Mouse (Mus musculus): Measurements from ENCODE around the gene Pdia3. TPM values are rescaled to one million over a fixed set of nuclear protein-coding genes. Genes with fewer than 3 reads are reported as not detected.
"Not testable (repeated sequence)": the region's sequence is repeated elsewhere in the genome, so short reads cannot be mapped to it uniquely, and the experiment has no call there.

Pdia3 gene
- polyA plus RNA-seq, 1 experiment from 2014 or later = 174 TPM

DNA sequence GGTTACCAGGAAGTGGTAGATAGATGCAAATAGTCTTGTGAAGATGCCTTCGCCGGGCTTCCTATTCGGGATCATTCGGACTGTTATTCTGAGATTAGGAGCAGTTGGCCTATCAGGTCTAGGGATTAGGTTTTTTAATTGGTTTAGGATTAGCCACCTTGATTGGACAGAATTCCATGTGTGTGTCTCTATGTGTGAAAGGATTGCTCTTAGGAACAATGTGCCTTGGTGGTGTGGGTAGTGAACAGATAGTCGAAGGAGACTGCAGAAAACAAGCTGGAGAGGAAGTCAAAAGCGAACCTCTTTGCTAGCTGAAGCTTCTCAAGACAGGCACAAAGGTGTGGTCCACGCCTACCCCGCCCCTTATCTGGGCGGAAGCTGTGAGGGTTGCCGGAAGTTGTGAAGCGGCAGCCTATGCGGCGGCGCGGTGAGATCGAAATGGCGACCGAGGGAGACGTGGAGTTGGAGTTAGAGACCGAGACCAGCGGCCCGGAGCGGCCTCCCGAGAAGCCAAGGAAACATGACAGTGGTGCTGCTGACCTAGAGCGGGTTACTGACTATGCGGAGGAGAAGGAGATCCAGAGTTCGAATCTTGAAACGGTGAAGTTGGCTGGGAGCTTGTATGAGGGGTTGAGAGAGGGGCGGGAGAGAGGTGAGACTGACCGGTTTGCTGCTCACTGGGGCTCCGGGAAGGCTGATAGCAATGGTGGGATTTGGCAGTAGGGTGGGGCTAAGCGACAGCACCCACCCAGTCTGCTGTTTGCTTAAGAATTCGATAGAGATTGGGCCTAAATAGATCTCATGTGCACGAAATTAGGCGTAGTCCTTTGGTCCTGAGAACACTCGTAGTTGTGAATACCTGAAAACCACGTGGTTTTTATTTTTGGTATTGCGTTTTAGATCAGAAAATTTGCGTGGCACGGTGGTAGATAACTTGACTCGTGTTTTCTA, 43.4 kb downstream of the Pdia3 start, which contains the start of gene Serinc4:
Gene Serinc4, minus strand, starts transcription at position 90 of the 951 bp plus-strand sequence.
- peak within 1 kb of the TSS; percentile 55 for H3K27ac ChIP-seq (ENCODE audit: low read depth, low read length)
- peaks cover 45% of the 10 kb centered on the region for H3K36me3 ChIP-seq (ENCODE audit: control insufficient read depth, insufficient read depth, low read length)
- peak within 1 kb of the TSS; percentile 82 for H3K4me2 ChIP-seq (ENCODE audit: low read length)
- ATAC-seq (peak; percentile 94), DNase-seq (ENCODE audit: low spot score) (peak; percentile 91)
- no peaks in the 10 kb centered on the region for H3K27me3 ChIP-seq (replicated peaks; ENCODE audit: control insufficient read depth, insufficient read depth, low read length)
- peak within 1 kb of the TSS; percentile 70 for H3K4me3 ChIP-seq (ENCODE audit: low read depth, low read length)
- 3% methylated on average over 41 of the region's 41 CpGs for WGBS
- peak within 1 kb of the TSS; percentile 83 for H3K9ac ChIP-seq (ENCODE audit: low read length)
- no peaks in the 10 kb centered on the region for H3K9me3 ChIP-seq (replicated peaks; ENCODE audit: control insufficient read depth, low read length)
- H3K4me1 ChIP-seq (ENCODE audit: control insufficient read depth, insufficient read depth, low read length) = peaks cover 9% of the 10 kb centered on the region

DNA sequence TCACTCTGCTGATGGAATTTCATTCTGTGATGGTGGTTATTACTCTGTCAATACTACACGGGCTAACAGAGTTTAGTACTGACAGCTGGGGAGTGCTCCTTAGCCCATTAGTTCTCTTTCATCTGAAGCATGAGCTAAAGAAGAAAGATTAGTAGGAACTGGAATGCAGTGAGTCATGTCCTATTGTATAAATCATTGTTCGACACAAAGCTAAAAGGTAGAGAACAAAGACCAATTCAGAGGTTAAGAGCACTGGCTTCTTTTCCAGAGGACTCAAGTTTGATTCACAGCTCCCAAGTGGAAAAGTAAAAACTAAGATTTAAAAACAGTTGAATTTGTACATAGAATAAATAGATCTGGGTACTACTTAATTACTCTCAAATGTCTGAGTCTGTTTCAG, 46.5 kb downstream of the Pdia3 start:
- DNase-seq (ENCODE audit: low spot score) = no peak
- no peak overlapping the region for H3K4me2 ChIP-seq (ENCODE audit: low read length)
- no peaks in the 10 kb centered on the region for H3K9me3 ChIP-seq (replicated peaks; ENCODE audit: control insufficient read depth, low read length)
- H3K4me1 ChIP-seq (ENCODE audit: control insufficient read depth, insufficient read depth, low read length) = peaks cover 9% of the 10 kb centered on the region
- no peak overlapping the region for H3K27ac ChIP-seq (ENCODE audit: low read depth, low read length)
- 63% methylated on average over 2 of the region's 2 CpGs for WGBS
- peaks cover 28% of the 10 kb centered on the region for H3K36me3 ChIP-seq (ENCODE audit: control insufficient read depth, insufficient read depth, low read length)
- no peaks in the 10 kb centered on the region for H3K27me3 ChIP-seq (replicated peaks; ENCODE audit: control insufficient read depth, insufficient read depth, low read length)
- H3K9ac ChIP-seq (ENCODE audit: low read length) = no peak overlapping the region
- no peak for ATAC-seq
- H3K4me3 ChIP-seq (ENCODE audit: low read depth, low read length) = no peak overlapping the region

DNA sequence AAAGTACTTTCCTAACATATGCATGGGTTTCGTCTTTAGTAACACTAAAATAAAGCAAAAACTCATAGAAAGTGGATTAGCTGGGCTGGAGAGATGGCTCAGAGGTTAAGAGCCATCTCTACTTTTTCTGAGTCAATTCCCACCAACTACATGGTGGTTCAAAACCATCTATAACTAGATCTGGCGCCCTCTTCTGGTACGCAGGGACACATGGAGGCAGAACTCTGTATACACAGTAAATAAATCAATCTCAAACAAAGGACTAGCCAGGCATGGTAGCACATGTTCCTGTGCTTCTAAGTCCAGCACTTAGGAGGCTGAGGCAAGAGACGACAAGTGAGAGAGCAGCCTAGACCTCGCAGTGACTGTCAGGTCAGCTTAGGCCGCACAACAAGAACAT, 55.4 kb downstream of the Pdia3 start:
- H3K4me2 ChIP-seq (ENCODE audit: low read length); H3K9ac ChIP-seq (ENCODE audit: low read length); ATAC-seq; H3K4me3 ChIP-seq (ENCODE audit: low read depth, low read length); H3K27ac ChIP-seq (ENCODE audit: low read depth, low read length); DNase-seq (ENCODE audit: low spot score); H3K27me3 ChIP-seq (replicated peaks; ENCODE audit: control insufficient read depth, insufficient read depth, low read length); H3K9me3 ChIP-seq (replicated peaks; ENCODE audit: control insufficient read depth, low read length); H3K4me1 ChIP-seq (ENCODE audit: control insufficient read depth, insufficient read depth, low read length); H3K36me3 ChIP-seq (ENCODE audit: control insufficient read depth, insufficient read depth, low read length): not testable (repeated sequence)
- no CpG with 5 or more reads among the region's 6 CpGs for WGBS

DNA sequence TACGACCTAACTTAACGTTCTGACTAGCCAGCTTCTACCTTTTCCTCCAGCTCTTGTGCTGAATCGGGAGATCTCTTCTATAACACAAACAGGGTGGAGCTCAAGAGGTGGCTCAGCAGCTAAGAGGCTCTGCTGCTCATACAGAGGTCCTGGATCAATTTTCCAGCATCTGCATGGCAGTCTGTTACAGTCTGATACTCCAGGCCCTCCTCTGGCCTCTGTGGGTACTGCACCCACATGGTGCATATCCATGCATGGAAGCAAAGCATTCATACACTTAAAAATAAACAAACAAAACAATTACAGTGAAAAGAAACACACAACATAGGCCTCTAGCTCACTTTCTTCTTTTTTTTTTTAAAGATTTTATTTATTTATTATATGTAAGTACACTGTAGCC, 59.2 kb downstream of the Pdia3 start:
- H3K4me1 ChIP-seq (ENCODE audit: control insufficient read depth, insufficient read depth, low read length); DNase-seq (ENCODE audit: low spot score); ATAC-seq; H3K4me3 ChIP-seq (ENCODE audit: low read depth, low read length); H3K36me3 ChIP-seq (ENCODE audit: control insufficient read depth, insufficient read depth, low read length); H3K4me2 ChIP-seq (ENCODE audit: low read length); H3K27ac ChIP-seq (ENCODE audit: low read depth, low read length); H3K27me3 ChIP-seq (replicated peaks; ENCODE audit: control insufficient read depth, insufficient read depth, low read length); H3K9me3 ChIP-seq (replicated peaks; ENCODE audit: control insufficient read depth, low read length); H3K9ac ChIP-seq (ENCODE audit: low read length): not testable (repeated sequence)
- 94% methylated on average over 3 of the region's 3 CpGs for WGBS

DNA sequence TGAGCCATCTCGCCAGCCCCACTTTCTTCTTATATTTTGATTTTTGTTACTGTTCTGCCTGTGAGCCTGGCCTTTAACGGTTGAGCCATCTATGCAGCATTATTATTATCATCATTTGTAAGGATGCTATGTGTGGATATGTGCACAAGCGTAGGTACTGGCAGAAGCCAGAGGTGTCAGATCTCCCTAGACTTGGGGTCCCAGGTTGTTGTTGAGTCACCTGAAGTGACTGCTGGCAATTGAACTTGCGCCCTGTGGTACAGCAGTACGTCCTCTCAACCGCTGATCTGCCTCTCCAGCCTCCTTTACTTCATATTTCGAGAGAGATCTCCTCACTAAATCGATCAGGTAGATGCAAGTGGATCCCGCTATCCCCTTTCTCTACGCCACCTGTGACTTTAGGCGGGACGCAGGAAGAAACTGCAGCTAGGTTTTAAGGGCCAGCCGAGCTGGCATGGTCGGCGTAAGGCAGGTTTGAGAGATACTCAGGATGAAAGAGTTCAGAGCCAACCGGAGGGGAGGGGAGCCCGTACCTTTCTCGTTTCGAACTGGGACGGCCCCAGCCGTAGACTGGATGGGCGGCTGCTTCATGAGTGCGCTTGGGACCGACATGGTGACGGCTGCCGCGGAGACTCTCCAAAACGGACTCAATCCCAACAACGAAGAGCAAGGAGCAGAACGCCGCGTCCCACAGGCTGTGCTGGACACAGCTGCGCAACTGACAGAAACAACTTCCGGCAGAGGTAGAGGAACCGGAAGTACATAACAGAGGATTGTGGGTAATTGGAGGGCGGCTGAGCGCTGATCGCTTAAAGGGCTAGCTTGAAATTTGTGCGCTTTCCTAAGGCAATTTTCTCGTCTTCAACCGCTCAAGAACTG, 60.0 kb downstream of the Pdia3 start, which contains the start of gene Mfap1b:
Gene Mfap1b, minus strand, starts transcription at position 767 of the 879 bp plus-strand sequence.
- not testable (repeated sequence) for H3K4me1 ChIP-seq (ENCODE audit: control insufficient read depth, insufficient read depth, low read length); H3K9me3 ChIP-seq (replicated peaks; ENCODE audit: control insufficient read depth, low read length); H3K27me3 ChIP-seq (replicated peaks; ENCODE audit: control insufficient read depth, insufficient read depth, low read length); H3K36me3 ChIP-seq (ENCODE audit: control insufficient read depth, insufficient read depth, low read length)
- Histone ChIP-seq H3K9ac (ENCODE audit: low read length) (peak within 1 kb of the TSS; percentile 64), H3K4me2 (ENCODE audit: low read length) (peak within 1 kb of the TSS; percentile 54), H3K4me3 (ENCODE audit: low read depth, low read length) (peak within 1 kb of the TSS; percentile 53), H3K27ac (ENCODE audit: low read depth, low read length) (peak within 1 kb of the TSS; percentile 58; the same call in 1 of the 2 replicates)
- ATAC-seq (peak; percentile 99), DNase-seq (ENCODE audit: low spot score) (peak; percentile 97)
- 5% methylated on average over 38 of the region's 41 CpGs for WGBS

DNA sequence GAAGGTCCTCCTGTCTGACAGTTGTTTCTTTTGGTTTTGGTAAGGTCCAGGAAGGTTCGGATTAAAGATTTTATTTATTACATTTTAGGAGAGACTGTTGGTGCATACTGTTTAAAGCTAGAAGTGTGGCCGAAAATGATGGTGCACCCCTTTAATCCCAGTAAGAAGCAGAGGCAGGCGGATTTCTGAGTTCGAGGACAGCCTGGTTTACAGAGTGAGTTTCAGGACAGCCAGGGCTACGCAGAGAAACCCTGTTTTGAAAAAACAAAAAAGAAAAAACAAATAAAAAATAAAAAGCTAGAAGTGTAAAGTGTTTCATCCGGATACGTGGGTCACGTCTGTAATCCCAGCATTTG, 60.6 kb downstream of the Pdia3 start:
- Histone ChIP-seq H3K9me3 (replicated peaks; ENCODE audit: control insufficient read depth, low read length) (no peaks in the 10 kb centered on the region), H3K4me2 (ENCODE audit: low read length) (peak overlapping the region; percentile 54), H3K9ac (ENCODE audit: low read length) (peak overlapping the region; percentile 64), H3K27ac (ENCODE audit: low read depth, low read length) (peak overlapping the region; percentile 58; the same call in 1 of the 2 replicates), H3K4me3 (ENCODE audit: low read depth, low read length) (peak overlapping the region; percentile 53), H3K36me3 (ENCODE audit: control insufficient read depth, insufficient read depth, low read length) (peaks cover 6% of the 10 kb centered on the region; the same call in 1 of the 2 replicates), H3K4me1 (ENCODE audit: control insufficient read depth, insufficient read depth, low read length) (no peaks in the 10 kb centered on the region), H3K27me3 (replicated peaks; ENCODE audit: control insufficient read depth, insufficient read depth, low read length) (no peaks in the 10 kb centered on the region)
- no peak for ATAC-seq
- 38% methylated on average over 8 of the region's 8 CpGs for WGBS
- DNase-seq (ENCODE audit: low spot score) = no peak

DNA sequence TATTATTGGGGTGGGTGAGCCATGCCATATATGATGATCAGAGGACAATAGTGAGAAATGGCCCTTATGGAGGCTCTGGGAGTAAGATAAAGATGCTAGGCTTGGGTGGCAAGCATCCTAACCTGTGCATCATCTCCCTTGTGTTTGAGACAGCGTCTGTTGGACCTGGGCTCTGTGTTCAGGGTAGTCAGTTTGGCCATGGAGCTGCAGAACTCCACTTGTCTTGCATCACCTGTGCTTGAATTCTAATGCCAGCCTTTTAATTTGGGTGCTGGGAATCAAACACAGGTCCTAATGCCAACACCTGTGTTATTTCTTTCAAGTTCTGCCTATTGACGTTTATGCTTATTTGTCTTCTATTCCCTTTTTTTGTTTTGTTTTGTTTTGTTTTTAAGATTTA, 61.7 kb downstream of the Pdia3 start:
- H3K27ac ChIP-seq (ENCODE audit: low read depth, low read length); H3K4me2 ChIP-seq (ENCODE audit: low read length); DNase-seq (ENCODE audit: low spot score); H3K36me3 ChIP-seq (ENCODE audit: control insufficient read depth, insufficient read depth, low read length); H3K4me1 ChIP-seq (ENCODE audit: control insufficient read depth, insufficient read depth, low read length); H3K4me3 ChIP-seq (ENCODE audit: low read depth, low read length); H3K9ac ChIP-seq (ENCODE audit: low read length); H3K9me3 ChIP-seq (replicated peaks; ENCODE audit: control insufficient read depth, low read length); ATAC-seq; H3K27me3 ChIP-seq (replicated peaks; ENCODE audit: control insufficient read depth, insufficient read depth, low read length): not testable (repeated sequence)
- 97% methylated on average over 2 of the region's 2 CpGs for WGBS

DNA sequence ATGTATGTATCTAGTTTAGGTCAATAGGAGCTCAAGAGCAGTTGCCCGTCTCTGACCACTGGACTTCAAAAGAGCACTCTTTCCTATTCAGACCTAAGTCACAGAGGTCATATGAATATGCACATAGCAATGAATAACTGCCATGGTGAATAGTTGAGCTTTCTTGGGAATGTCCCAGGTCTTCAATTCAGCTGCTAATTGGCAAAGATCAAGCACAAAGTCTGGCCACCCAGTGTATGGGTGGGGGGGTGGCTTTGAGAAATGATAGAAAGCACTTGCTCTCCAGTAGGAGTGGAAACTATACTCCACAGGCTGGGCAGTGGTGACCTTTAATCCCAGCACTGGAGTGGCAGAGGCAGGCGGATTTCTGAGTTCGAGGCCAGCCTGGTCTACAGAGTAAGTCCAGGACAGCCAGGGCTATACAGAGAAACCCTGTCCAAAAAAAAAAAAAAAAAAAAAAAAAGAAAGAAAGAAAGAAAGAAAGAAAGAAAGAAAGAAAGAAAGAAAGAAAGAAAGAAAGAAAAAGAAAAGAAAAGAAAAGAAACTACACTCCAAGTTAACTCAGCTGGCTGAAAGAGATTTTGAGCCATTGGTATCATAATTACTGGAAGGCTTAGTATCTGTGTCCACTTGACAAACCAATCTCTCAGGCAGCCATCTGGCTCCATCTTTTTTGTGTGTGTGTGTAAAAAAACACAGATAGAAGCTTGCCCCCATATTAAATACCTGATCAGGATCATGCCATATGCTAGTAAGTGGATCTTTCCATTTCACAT, 64.1 kb downstream of the Pdia3 start:
- Histone ChIP-seq H3K4me2 (ENCODE audit: low read length) (no peak overlapping the region), H3K4me1 (ENCODE audit: control insufficient read depth, insufficient read depth, low read length) (no peaks in the 10 kb centered on the region), H3K36me3 (ENCODE audit: control insufficient read depth, insufficient read depth, low read length) (no peaks in the 10 kb centered on the region), H3K27ac (ENCODE audit: low read depth, low read length) (no peak overlapping the region), H3K9me3 (replicated peaks; ENCODE audit: control insufficient read depth, low read length) (no peaks in the 10 kb centered on the region), H3K9ac (ENCODE audit: low read length) (no peak overlapping the region), H3K27me3 (replicated peaks; ENCODE audit: control insufficient read depth, insufficient read depth, low read length) (no peaks in the 10 kb centered on the region), H3K4me3 (ENCODE audit: low read depth, low read length) (no peak overlapping the region)
- WGBS = 81% methylated on average over 3 of the region's 3 CpGs
- ATAC-seq (no peak), DNase-seq (ENCODE audit: low spot score) (no peak)

Measured in forebrain, embryonic 14.5 days (tissue).